Mouse (Mus musculus) forebrain, embryonic 13.5 days (tissue): ENCODE measurements around the gene Zfp334. TPM values are rescaled to one million over a fixed set of nuclear protein-coding genes. Genes with fewer than 3 reads are reported as not detected.

ENCODE experiments used
- ATAC-seq: fragments of 200-750 bp; cut with Nextera tagmentation; 2 replicates; pipeline ENCODE4 v1.8.0; 2017
- H3K27ac ChIP-seq: fragments of 300-500 bp; sonication (generic); 2 replicates; pipeline ENCODE4 v1.5.1; 2015; ENCODE audit warnings: inconsistent platforms, mild to moderate bottlenecking, moderate library complexity
- H3K27me3 ChIP-seq: fragments of 300-500 bp; sonication (generic); 2 replicates; pipeline ENCODE4 v1.6.1; 2015; ENCODE audit warnings: mild to moderate bottlenecking, inconsistent platforms
- H3K36me3 ChIP-seq: fragments of 300-500 bp; sonication (generic); 2 replicates; pipeline ENCODE4 v1.6.1; 2015; ENCODE audit warnings: mild to moderate bottlenecking, inconsistent platforms; ENCODE audit not compliant: poor library complexity, severe bottlenecking
- H3K4me1 ChIP-seq: fragments of 300-500 bp; sonication (generic); 2 replicates; pipeline ENCODE4 v1.6.1; 2015; ENCODE audit warnings: inconsistent platforms
- H3K4me2 ChIP-seq: fragments of 300-500 bp; sonication (generic); 2 replicates; pipeline ENCODE4 v1.6.1; 2015; ENCODE audit warnings: inconsistent platforms, mild to moderate bottlenecking, moderate library complexity
- H3K4me3 ChIP-seq: fragments of 300-500 bp; sonication (generic); 2 replicates; pipeline ENCODE4 v1.5.1; 2015; ENCODE audit warnings: mild to moderate bottlenecking, inconsistent platforms
- H3K9ac ChIP-seq: fragments of 300-500 bp; sonication (generic); 2 replicates; pipeline ENCODE4 v1.6.1; 2015; ENCODE audit warnings: mild to moderate bottlenecking, inconsistent platforms
- H3K9me3 ChIP-seq: fragments of 300-500 bp; sonication (generic); replicated peaks from 2 replicates; pipeline ENCODE4 v1.6.1; 2016; ENCODE audit warnings: inconsistent platforms
- WGBS: fragments of 180-500 bp; shearing (Covaris S2); methylation state at CpG from one replicate; pipeline ENCODE4 v1.1.7; 2015; 5-methylcytosine and 5-hydroxymethylcytosine counted together
- polyA plus RNA-seq: library from polyadenylated mRNA; unstranded; fragments of >200 nt; fragmentation: Nextera tagmentation; extraction: Ambion mirVana; gene quantifications from 2 replicates; pipeline ENCODE4 v1.2.1, GENCODE M21; 2015

Gene Zfp334
- polyA plus RNA-seq, 1 experiment from 2014 or later, result 13.6 TPM

DNA sequence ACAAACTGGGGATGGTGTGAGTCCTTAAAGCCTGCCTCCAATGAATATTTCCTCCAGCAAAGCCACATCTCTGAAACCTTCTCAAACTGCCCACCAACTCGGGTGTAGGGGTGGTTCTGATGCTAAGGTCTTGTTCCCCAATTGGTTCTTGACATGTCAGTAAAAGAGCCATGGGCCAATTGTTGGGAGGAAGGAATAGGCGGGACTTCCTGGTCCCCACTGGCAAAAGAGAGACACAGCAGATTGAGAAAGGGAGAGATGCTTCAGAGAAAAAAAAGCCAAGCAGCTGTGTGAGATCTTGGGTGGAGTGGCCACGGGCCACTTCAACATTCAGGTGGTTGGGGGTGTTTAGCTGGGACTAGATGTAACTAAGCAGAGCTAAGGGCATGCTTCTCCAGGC, 17.0 kb downstream of the Zfp334 start:
- WGBS, result 32% methylated on average over 3 of the region's 3 CpGs
- H3K27ac ChIP-seq, result no peak overlapping the region
- no peak overlapping the region for H3K4me3 ChIP-seq
- no peaks in the 10 kb centered on the region for H3K27me3 ChIP-seq
- H3K36me3 ChIP-seq, result peaks cover 19% of the 10 kb centered on the region
- peaks cover 30% of the 10 kb centered on the region for H3K4me1 ChIP-seq
- ATAC-seq, result no peak
- no peaks in the 10 kb centered on the region; the same call in 1 of the 2 replicates for H3K9me3 ChIP-seq
- no peak overlapping the region for H3K4me2 ChIP-seq
- no peak overlapping the region for H3K9ac ChIP-seq

DNA sequence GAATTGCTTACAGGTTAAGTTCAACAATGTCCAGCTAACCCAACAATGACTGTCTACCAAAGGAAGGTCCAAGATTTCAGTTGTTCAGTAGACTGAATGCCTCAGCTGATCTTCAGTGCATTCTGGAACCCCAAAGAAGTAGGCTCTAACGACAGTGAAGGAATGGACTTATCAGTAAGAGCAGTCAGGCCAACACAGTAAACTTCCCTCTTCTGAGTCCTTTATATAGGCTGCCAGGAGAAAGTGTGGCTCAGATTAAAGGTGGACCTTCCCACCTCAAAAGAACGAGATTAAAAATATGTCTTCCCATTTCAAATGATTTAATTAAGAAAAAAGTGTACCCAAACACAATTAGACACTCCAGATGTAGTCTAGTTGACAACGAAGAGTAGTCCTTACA, 17.7 kb downstream of the Zfp334 start:
- H3K27me3 ChIP-seq, result no peaks in the 10 kb centered on the region
- H3K27ac ChIP-seq, result no peak overlapping the region
- peaks cover 12% of the 10 kb centered on the region for H3K36me3 ChIP-seq
- no peak for ATAC-seq
- WGBS, result 65% methylated on average over 3 of the region's 3 CpGs
- H3K9ac ChIP-seq, result no peak overlapping the region
- no peak overlapping the region for H3K4me2 ChIP-seq
- H3K4me3 ChIP-seq, result no peak overlapping the region
- H3K4me1 ChIP-seq, result peaks cover 30% of the 10 kb centered on the region
- no peaks in the 10 kb centered on the region; the same call in 1 of the 2 replicates for H3K9me3 ChIP-seq

DNA sequence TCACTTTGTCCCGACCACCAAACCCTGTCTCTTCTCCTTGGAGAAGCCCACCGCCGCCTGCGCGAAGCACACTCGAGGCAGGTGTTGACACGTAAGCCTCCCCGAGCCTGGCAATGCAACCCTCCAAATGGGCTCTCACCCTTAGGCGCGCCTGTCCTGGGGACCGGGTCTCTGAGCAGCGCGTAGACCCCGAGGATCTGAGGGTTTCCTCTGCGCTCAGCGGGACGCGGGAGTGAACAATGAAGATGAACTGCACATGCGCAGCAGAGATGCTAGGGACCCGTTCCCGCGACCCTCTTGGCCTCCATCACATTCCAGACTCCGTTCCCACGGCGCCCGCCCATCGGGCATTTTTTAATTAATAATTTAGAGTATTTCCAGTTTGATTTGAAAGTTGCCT, 19.6 kb downstream of the Zfp334 start, which contains the start of gene Zfp663:
Gene Zfp663 (minus strand): TSS at position 234 of the 400 bp plus-strand sequence.
- H3K27me3 ChIP-seq, result no peaks in the 10 kb centered on the region
- peak; percentile 68 for ATAC-seq
- H3K9ac ChIP-seq, result peak within 1 kb of the TSS; percentile 83
- 0% methylated on average over 27 of the region's 27 CpGs for WGBS
- H3K4me1 ChIP-seq, result peaks cover 28% of the 10 kb centered on the region
- H3K36me3 ChIP-seq, result no peaks in the 10 kb centered on the region
- H3K27ac ChIP-seq, result peak within 1 kb of the TSS; percentile 81
- H3K4me3 ChIP-seq, result peak within 1 kb of the TSS; percentile 54
- no peaks in the 10 kb centered on the region for H3K9me3 ChIP-seq
- peak within 1 kb of the TSS; percentile 86 for H3K4me2 ChIP-seq

DNA sequence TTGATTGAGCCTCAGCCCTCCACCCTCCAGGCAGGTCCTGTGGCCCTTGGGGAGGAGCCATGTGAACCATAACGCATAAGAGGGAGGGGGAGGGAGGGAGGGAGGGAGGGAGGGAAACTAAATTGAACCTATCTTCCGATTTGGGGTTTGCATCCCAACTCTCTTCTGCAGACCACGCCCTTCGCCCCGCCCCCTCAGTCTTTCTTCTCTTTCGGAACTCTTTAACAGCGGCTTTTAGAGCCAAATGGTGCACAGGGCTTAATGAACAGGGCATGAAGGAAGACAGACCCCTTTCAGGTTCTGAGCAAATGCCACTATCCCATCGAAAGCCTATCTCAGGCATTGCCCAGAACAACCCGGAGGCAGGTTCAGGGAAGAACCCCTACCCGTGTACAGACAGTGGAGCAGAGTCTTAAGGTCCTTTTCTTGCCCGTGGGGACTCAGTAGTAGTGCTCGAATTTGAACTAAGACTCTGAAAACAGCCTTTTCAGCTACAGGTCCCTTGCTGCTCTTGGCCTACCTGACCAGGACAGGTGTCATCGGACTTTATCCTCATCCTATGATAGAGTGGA, 20.1 kb downstream of the Zfp334 start:
- Histone ChIP-seq H3K4me2 (peak overlapping the region; percentile 86), H3K27me3 (no peaks in the 10 kb centered on the region), H3K9me3 (no peaks in the 10 kb centered on the region), H3K36me3 (no peaks in the 10 kb centered on the region), H3K4me3 (peak overlapping the region; percentile 54), H3K9ac (peak overlapping the region; percentile 83), H3K27ac (peak overlapping the region; percentile 81), H3K4me1 (peaks cover 23% of the 10 kb centered on the region)
- ATAC-seq, result peak; percentile 52
- under 1% methylated on average over 13 of the region's 13 CpGs for WGBS

DNA sequence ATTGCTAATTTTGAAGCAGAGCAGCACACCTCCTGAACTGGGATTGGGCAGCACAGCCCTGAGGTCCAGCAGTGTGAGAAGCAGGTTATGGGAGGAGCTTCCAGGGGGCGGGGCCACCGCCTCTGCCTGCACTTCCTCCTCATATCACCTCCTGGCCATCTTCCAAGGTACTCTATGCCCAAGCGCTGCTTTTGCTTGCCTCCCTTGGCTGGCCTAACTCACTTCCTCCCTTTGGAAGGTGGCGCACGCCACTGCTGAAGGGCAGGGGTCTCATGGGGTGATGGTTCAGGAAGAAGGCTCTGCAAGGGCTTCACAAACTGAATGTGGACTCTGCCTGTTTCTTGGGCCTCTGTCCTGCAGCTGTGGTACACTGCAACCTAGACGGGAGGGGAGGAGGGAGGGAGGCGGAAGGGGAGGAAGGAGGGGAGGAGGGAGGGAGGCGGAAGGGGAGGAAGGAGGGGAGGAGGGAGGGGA, 21.0 kb downstream of the Zfp334 start:
- Histone ChIP-seq H3K27me3 (no peaks in the 10 kb centered on the region), H3K9me3 (no peaks in the 10 kb centered on the region), H3K4me1 (peaks cover 21% of the 10 kb centered on the region), H3K4me3 (no peak overlapping the region), H3K9ac (no peak overlapping the region), H3K4me2 (peak overlapping the region; percentile 86), H3K27ac (no peak overlapping the region), H3K36me3 (no peaks in the 10 kb centered on the region)
- no peak for ATAC-seq
- WGBS, result 14% methylated on average over 5 of the region's 8 CpGs

DNA sequence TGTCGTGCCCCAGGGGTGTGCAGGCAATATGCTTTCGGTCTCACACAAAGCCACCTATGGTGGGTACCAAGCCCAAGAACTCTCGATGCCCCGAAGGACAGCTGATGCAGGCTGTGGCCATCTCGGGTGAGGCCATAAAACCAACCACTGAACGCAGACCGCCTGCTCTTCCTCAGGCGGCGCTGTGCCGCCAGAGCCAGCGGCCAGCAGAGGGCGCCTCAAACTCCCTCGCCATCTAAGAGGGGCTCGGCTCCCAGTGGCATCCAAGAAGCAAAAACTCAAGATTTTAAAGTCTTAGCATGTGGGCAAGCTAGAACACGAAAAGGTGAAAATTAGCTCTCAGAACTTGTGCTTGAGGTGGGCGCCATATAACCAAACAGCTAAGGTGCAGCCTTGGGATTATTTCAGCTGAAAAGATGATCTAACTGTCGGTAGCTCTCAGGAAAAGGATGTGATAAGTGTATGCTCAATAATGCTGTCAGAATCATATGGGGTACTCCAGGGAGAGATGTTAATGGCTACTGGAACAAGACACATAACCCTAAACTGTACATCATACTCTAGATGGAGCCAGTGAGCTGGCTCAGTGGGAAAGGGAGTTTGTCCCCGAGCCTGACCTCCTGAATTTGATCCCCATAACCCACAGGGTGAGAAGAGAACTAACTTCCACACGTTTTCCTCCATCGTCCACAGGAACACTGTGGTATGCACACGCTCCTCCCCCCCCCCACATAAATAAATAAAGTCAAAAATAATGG, 23.5 kb downstream of the Zfp334 start:
- Histone ChIP-seq H3K9me3 (no peaks in the 10 kb centered on the region), H3K9ac (no peak overlapping the region), H3K4me3 (no peak overlapping the region), H3K27ac (no peak overlapping the region), H3K4me1 (peaks cover 21% of the 10 kb centered on the region), H3K27me3 (no peaks in the 10 kb centered on the region), H3K36me3 (no peaks in the 10 kb centered on the region), H3K4me2 (peak overlapping the region; percentile 36)
- WGBS, result 15% methylated on average over 21 of the region's 21 CpGs
- ATAC-seq, result peak; percentile 39; the same call in 1 of the 2 replicates

DNA sequence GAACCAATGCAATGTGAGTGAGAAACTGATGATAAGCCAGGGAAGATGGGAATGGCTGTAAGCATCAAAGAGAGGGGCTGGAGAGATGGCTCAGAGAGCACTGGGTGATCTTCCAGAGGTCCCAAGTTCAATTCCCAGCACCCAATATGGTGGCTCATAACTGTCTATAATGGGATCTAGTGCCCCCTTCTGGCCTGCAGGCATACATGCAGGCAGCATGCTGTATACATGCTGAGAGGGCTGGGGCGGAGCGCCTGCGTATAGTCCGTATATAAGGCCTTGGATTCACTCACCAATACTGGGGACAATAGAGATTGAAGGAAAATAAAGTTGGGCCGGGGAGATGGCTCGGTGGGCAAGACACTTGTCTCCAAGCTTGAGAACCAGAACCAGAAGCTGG, 24.8 kb downstream of the Zfp334 start:
- Histone ChIP-seq H3K27ac (no peak overlapping the region), H3K4me1 (peaks cover 14% of the 10 kb centered on the region), H3K9me3 (no peaks in the 10 kb centered on the region), H3K9ac (no peak overlapping the region), H3K27me3 (no peaks in the 10 kb centered on the region), H3K4me3 (no peak overlapping the region), H3K36me3 (no peaks in the 10 kb centered on the region), H3K4me2 (no peak overlapping the region)
- ATAC-seq, result no peak
- 90% methylated on average over 6 of the region's 6 CpGs for WGBS

DNA sequence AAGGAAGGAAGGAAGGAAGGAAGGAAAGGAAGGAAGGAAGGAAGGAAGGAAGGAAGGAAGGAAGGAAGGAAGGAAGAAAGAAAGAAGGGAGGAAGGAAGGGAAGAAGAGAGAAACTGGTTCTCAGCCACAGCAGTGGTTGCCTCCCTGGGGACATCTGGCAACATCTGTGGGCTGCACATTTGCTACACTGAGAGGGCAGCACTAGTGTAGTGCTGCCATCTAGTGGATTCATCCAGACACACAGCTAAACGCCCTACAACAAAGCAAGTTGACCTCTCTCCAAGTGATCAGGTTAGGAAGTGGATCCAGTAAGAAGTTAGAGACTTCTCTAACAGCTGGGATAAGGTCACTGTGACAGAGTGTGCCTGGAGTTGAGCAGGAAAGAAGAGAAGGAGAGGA, 27.2 kb downstream of the Zfp334 start:
- Histone ChIP-seq H3K4me1 (no peaks in the 10 kb centered on the region), H3K27ac (no peak overlapping the region), H3K4me2 (no peak overlapping the region), H3K9ac (no peak overlapping the region), H3K4me3 (no peak overlapping the region), H3K36me3 (peaks cover 1% of the 10 kb centered on the region; the same call in 1 of the 2 replicates), H3K27me3 (no peaks in the 10 kb centered on the region), H3K9me3 (no peaks in the 10 kb centered on the region)
- ATAC-seq, result no peak; the same call in 1 of the 2 replicates
- 0% methylated on average over 1 of the region's 1 CpGs for WGBS

DNA sequence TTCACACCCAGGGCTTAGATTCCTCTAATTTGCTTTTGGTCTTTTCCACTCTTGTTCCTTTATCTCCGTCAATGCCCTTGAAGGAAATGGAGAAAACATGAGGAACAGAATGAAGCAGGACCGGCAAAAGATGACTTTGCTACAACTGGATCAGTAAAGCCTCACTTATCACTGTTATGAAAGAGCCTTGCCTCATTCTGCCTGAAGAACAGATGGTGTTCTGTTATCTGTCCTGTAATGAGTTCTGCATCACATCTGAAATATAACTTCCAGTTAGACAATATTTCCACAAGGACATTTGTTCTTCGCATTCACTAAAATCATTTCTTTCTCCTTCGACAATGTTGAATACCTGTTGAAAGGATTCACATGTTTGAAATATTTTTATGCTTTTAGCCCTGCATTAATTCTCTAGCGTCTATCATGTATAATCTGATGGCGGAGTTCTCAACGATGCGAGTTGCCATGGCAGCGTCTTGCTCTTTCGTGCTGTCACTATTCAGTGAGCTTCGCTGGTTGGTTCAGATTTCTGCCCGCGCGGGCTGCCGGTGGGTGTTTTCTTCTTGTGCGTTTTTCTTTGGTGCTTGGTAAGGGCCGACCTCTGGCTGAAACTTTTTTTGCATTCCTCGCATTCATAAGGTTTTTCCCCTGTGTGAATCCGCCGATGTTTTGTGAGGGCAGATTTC, 36.1 kb downstream of the Zfp334 start:
- Histone ChIP-seq H3K4me1 (0 out of 2 replicates have a peak, but pooled peaks cover 5% of the 10 kb centered on the region), H3K9me3 (peaks cover 26% of the 10 kb centered on the region), H3K27me3 (no peaks in the 10 kb centered on the region), H3K4me2 (no peak overlapping the region), H3K4me3 (no peak overlapping the region), H3K36me3 (peaks cover 29% of the 10 kb centered on the region), H3K9ac (no peak overlapping the region), H3K27ac (no peak overlapping the region)
- ATAC-seq, result no peak
- 92% methylated on average over 20 of the region's 20 CpGs for WGBS

DNA sequence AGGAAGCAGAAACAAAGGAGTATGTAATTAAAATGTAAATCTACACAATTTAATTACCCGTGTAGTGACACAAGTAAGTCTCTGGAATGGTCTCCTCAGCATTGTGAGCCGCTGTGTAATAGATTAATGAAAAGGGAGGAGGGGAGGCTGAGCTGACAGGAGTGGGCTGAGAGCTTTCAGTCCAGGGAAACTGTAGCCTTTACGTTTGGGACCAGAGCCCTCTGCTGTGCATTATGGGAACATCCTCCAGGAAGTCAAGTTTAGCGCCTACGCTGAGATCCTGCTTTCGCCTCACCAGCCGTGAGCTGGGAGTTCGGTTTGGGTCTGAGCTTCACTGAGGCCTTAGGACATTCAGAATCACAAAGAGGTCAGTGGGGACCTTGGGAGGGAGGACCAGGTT, 38.6 kb downstream of the Zfp334 start:
- Histone ChIP-seq H3K4me3 (no peak overlapping the region), H3K9me3 (peaks cover 26% of the 10 kb centered on the region), H3K9ac (no peak overlapping the region), H3K4me1 (0 out of 2 replicates have a peak, but pooled peaks cover 5% of the 10 kb centered on the region), H3K36me3 (peaks cover 25% of the 10 kb centered on the region), H3K27ac (no peak overlapping the region), H3K4me2 (no peak overlapping the region), H3K27me3 (no peaks in the 10 kb centered on the region)
- ATAC-seq, result peak; percentile 74; the same call in 1 of the 2 replicates
- WGBS, result 21% methylated on average over 8 of the region's 8 CpGs

DNA sequence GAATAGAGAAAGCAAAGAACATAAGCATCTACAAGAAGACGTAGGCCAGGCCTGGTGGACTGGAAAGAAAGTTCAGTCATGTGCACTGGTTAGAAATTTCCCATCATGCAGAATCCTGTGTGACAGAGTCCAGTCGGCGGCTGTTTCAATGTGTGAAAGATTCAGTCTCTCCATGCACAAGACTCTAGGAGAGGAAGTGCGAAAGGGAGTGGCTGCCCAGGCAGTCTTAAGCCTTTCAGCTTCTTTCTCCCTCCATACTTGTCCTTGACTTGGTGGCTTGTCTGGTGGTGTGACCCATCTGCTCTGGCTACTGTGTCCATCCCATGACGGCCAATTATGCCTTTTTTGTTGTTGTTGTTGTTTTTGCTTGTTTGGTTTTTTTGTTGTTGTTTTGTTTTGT, 41.9 kb downstream of the Zfp334 start:
- no peak overlapping the region for H3K9ac ChIP-seq
- no peak overlapping the region for H3K4me3 ChIP-seq
- no peak overlapping the region for H3K27ac ChIP-seq
- 0 out of 2 replicates have a peak, but pooled peaks cover 5% of the 10 kb centered on the region for H3K4me1 ChIP-seq
- WGBS, result 96% methylated on average over 5 of the region's 5 CpGs
- H3K27me3 ChIP-seq, result no peaks in the 10 kb centered on the region
- no peaks in the 10 kb centered on the region for H3K36me3 ChIP-seq
- ATAC-seq, result no peak
- no peaks in the 10 kb centered on the region for H3K9me3 ChIP-seq
- no peak overlapping the region for H3K4me2 ChIP-seq

DNA sequence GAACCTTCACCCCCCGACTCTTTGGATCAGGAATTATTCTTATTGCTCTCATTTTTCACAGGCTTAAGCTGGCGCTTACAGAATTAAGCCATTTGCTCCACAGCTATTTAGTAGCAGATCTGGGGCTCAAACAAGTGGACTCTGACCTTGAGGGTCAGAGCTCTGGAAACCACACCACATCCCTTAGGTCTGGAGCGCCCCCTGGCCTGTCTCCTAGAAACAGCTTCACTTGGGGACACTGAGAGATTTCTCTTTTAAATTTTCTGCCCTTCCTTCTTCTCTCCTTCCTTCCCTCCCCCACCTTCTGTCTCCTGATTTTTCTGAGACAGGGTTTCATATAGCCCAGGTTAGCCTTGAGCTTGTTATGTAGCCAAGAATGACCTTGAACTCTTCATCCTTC, 50.9 kb downstream of the Zfp334 start:
- H3K4me1 ChIP-seq, result peaks cover 5% of the 10 kb centered on the region
- H3K9ac ChIP-seq, result no peak overlapping the region
- ATAC-seq, result no peak
- no peak overlapping the region for H3K4me3 ChIP-seq
- no peaks in the 10 kb centered on the region for H3K9me3 ChIP-seq
- 0 out of 2 replicates have a peak, but pooled peaks cover 5% of the 10 kb centered on the region for H3K27me3 ChIP-seq
- H3K27ac ChIP-seq, result no peak overlapping the region
- WGBS, result 27% methylated on average over 3 of the region's 3 CpGs
- H3K36me3 ChIP-seq, result no peaks in the 10 kb centered on the region
- H3K4me2 ChIP-seq, result no peak overlapping the region
